Mouse (Mus musculus): ENCODE results near the gene Elavl4. TPM values are rescaled to one million over a fixed set of nuclear protein-coding genes. Genes with fewer than 3 reads are reported as not detected.

Elavl4 gene
- polyA plus RNA-seq, 1 experiment = not detected

DNA sequence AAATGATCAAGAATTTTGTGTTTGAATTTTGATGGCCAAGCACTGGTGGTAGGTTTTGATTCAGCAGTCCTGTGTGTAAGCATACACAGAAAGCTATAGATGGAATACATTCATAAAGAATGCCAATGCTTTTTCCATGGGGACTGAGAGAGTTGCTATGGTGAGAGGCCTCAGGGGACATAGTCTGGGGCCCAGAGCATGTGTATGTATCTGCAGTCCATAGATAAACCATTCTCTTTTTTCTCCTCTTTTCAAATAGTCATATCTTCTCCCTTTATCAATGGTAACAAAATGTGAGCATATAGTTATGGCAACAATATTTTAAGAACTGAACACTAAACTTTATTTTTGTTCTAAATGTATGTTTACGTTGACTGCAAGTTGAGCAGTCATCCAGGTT is 122.1 kb downstream of the Elavl4 start:
- TF ChIP-seq FLI1 (IDR thresholded peaks at IDR 0.05; ENCODE audit: low read length) (no peak), GATA1 (IDR thresholded peaks at IDR 0.05; ENCODE audit: borderline replicate concordance, low read length) (no peak)
- no peak overlapping the region for H3K4me3 ChIP-seq (replicated peaks)
- no peaks in the 10 kb centered on the region for H3K36me3 ChIP-seq (replicated peaks; ENCODE audit: low read length)
- no peaks in the 10 kb centered on the region for H3K27me3 ChIP-seq (replicated peaks)
- peaks cover 37% of the 10 kb centered on the region for H3K4me1 ChIP-seq
- H3K9me3 ChIP-seq = no peaks in the 10 kb centered on the region

DNA sequence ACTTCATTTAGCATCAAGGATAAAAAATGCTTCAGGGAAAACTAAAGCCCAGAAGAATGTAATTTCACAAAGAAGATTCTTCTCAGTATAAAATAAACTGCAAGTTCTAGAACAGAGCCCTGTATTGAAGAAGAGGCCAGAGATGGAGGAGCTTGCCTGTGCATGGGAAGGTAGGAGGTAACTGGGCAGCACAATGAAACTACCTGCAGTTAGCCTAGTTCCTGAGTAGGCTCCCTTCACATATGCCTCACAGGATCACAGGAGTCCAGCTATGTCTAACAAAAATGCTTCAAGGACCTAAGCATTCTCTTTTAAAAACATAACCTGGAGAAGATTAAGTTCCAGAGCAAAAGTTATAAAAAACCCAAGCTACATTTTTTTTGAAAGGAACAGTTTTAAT is 122.5 kb downstream of the Elavl4 start:
- H3K4me1 ChIP-seq = peaks cover 34% of the 10 kb centered on the region
- no peaks in the 10 kb centered on the region for H3K9me3 ChIP-seq
- H3K4me3 ChIP-seq (replicated peaks) = no peak overlapping the region

GRCm38 (mm10) chr4:110227621-110228031 is 124.1 kb downstream of the Elavl4 start:
- Histone ChIP-seq H3K9me3 (no peaks in the 10 kb centered on the region), H3K4me1 (peaks cover 21% of the 10 kb centered on the region), H3K36me3 (replicated peaks; ENCODE audit: low read length) (no peaks in the 10 kb centered on the region), H3K4me3 (replicated peaks) (no peak overlapping the region), H3K27me3 (replicated peaks) (no peaks in the 10 kb centered on the region)
- TF ChIP-seq FLI1 (IDR thresholded peaks at IDR 0.05; ENCODE audit: low read length) (no peak), GATA1 (IDR thresholded peaks at IDR 0.05; ENCODE audit: borderline replicate concordance, low read length) (no peak)

More for the DNA sequence above, 122.5 kb downstream of the Elavl4 start:
- no peaks in the 10 kb centered on the region for H3K27me3 ChIP-seq (replicated peaks)
- no peaks in the 10 kb centered on the region for H3K36me3 ChIP-seq (replicated peaks; ENCODE audit: low read length)
- TF ChIP-seq GATA1 (IDR thresholded peaks at IDR 0.05; ENCODE audit: borderline replicate concordance, low read length) (no peak), FLI1 (IDR thresholded peaks at IDR 0.05; ENCODE audit: low read length) (no peak)

- Histone ChIP-seq H3K27me3 (replicated peaks) (no peaks in the 10 kb centered on the region), H3K9me3 (no peaks in the 10 kb centered on the region), H3K4me3 (replicated peaks) (no peak overlapping the region), H3K36me3 (replicated peaks; ENCODE audit: low read length) (no peaks in the 10 kb centered on the region), H3K4me1 (peaks cover 13% of the 10 kb centered on the region)
- TF ChIP-seq GATA1 (IDR thresholded peaks at IDR 0.05; ENCODE audit: borderline replicate concordance, low read length) = no peak
- TF ChIP-seq FLI1 (IDR thresholded peaks at IDR 0.05; ENCODE audit: low read length) = no peak
Measured at GRCm38 (mm10) chr4:110225492-110225891, 126.2 kb downstream of the Elavl4 start.

- Histone ChIP-seq H3K27me3 (replicated peaks) (peaks cover 2% of the 10 kb centered on the region), H3K4me1 (0 out of 2 replicates have a peak, but pooled peaks cover 3% of the 10 kb centered on the region), H3K9me3 (peaks cover 5% of the 10 kb centered on the region; the same call in 1 of the 2 replicates), H3K4me3 (replicated peaks) (no peak overlapping the region), H3K36me3 (replicated peaks; ENCODE audit: low read length) (no peaks in the 10 kb centered on the region)
- TF ChIP-seq GATA1 (IDR thresholded peaks at IDR 0.05; ENCODE audit: borderline replicate concordance, low read length) (no peak), FLI1 (IDR thresholded peaks at IDR 0.05; ENCODE audit: low read length) (no peak)
Measured at GRCm38 (mm10) chr4:110218819-110219218, 132.9 kb downstream of the Elavl4 start.

GRCm38 (mm10) chr4:110217553-110217952 is 134.2 kb downstream of the Elavl4 start:
- no peak for TF ChIP-seq GATA1 (IDR thresholded peaks at IDR 0.05; ENCODE audit: borderline replicate concordance, low read length)
- no peak for TF ChIP-seq FLI1 (IDR thresholded peaks at IDR 0.05; ENCODE audit: low read length)
- Histone ChIP-seq H3K27me3 (replicated peaks) (peaks cover 2% of the 10 kb centered on the region), H3K4me3 (replicated peaks) (no peak overlapping the region), H3K4me1 (0 out of 2 replicates have a peak, but pooled peaks cover 2% of the 10 kb centered on the region), H3K9me3 (peaks cover 11% of the 10 kb centered on the region), H3K36me3 (replicated peaks; ENCODE audit: low read length) (no peaks in the 10 kb centered on the region)

DNA sequence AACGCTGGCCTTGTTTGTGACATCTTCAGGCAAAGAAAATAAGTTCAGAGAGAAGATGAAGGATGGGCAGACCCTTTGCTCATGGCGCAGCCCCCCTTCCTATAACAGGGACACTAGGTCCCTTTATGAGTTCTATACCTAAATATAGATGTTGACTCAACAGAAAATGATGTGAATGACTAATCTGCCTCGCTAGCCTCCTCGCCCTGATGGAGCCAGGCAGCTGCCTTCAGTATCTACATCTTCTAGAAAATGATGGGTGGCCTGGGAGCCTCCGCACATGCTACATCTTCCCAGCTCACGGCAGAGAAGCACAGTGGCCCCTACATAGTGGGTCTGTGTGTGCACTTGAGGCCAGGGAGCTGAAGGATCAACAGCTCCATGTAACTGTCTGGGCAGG is 137.2 kb downstream of the Elavl4 start:
- no peak overlapping the region for H3K4me3 ChIP-seq (replicated peaks)
- H3K9me3 ChIP-seq = peaks cover 18% of the 10 kb centered on the region
- H3K36me3 ChIP-seq (replicated peaks; ENCODE audit: low read length) = no peaks in the 10 kb centered on the region
- H3K4me1 ChIP-seq = no peaks in the 10 kb centered on the region
- peaks cover 2% of the 10 kb centered on the region for H3K27me3 ChIP-seq (replicated peaks)
- no peak for TF ChIP-seq FLI1 (IDR thresholded peaks at IDR 0.05; ENCODE audit: low read length)

DNA sequence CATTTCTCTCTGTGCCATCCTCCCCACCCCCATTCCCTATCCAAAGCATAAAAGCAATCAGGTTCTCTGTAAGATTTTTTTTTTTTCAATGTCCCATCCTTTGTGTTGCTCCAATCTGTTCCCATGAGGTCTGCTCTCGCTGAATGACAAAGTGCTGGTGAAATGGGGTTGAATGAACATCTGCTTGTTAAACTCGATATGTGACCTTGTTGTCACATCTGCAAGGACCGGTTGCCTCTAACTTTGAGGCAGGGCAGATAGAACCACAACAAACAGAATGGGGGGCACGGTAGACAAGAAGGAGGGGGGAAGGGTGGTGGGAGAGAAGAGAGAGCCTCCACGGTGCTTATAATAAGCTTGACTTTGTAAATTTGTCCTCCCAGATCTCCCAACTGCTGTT is 138.0 kb downstream of the Elavl4 start:
- TF ChIP-seq GATA1 (IDR thresholded peaks at IDR 0.05; ENCODE audit: borderline replicate concordance, low read length) (no peak), FLI1 (IDR thresholded peaks at IDR 0.05; ENCODE audit: low read length) (no peak)

DNA sequence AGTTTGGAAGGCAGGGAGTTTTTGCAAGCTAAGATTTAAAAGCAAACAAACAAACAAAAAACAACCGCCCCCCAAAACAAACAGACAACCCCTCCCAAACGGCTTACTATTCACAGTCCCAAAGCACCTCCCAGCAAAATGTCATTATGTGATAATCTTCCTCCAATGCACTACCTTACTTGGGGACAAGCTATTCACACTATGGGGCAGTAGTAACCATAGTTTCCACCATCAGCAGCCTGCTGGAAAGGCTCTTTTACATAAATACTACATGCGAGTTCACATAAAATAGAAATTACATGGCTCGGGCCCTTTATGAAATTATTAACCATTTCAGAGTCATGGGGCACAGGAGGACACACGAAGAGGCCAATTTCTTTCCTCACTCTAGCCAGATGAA is 141.5 kb downstream of the Elavl4 start:
- H3K9me3 ChIP-seq = peaks cover 15% of the 10 kb centered on the region
- no peaks in the 10 kb centered on the region for H3K36me3 ChIP-seq (replicated peaks; ENCODE audit: low read length)
- TF ChIP-seq GATA1 (IDR thresholded peaks at IDR 0.05; ENCODE audit: borderline replicate concordance, low read length) (no peak), FLI1 (IDR thresholded peaks at IDR 0.05; ENCODE audit: low read length) (no peak)
- H3K4me3 ChIP-seq (replicated peaks) = no peak overlapping the region
- 0 out of 2 replicates have a peak, but pooled peaks cover 3% of the 10 kb centered on the region for H3K4me1 ChIP-seq
- H3K27me3 ChIP-seq (replicated peaks) = peaks cover 2% of the 10 kb centered on the region

More for the DNA sequence above, 138.0 kb downstream of the Elavl4 start:
- Histone ChIP-seq H3K9me3 (peaks cover 16% of the 10 kb centered on the region), H3K4me1 (no peaks in the 10 kb centered on the region), H3K27me3 (replicated peaks) (peaks cover 2% of the 10 kb centered on the region), H3K4me3 (replicated peaks) (no peak overlapping the region), H3K36me3 (replicated peaks; ENCODE audit: low read length) (no peaks in the 10 kb centered on the region)

DNA sequence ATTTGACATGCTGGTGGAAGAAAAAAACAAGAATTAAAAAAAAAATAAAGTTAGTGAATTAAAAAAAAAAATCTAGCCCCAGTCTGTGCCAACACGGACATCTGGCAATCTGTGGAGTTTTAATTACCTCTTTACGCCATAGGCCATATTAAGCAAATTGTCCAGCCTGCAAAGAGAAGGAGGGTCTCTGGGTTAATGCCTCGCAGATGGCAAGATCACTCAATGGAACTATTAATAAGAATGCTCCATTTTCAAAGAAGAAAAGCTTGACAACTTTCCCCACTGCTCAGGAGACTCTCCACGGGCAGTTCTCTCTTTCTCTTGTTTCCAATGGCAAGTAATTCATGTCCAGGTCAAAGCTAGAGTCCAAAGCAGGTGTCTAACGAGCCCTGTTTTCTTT is 142.1 kb downstream of the Elavl4 start:
- H3K27me3 ChIP-seq (replicated peaks) = peaks cover under 1% of the 10 kb centered on the region
- TF ChIP-seq FLI1 (IDR thresholded peaks at IDR 0.05; ENCODE audit: low read length) = no peak
- no peak for TF ChIP-seq GATA1 (IDR thresholded peaks at IDR 0.05; ENCODE audit: borderline replicate concordance, low read length)
- H3K9me3 ChIP-seq = peaks cover 15% of the 10 kb centered on the region
- H3K4me3 ChIP-seq (replicated peaks) = no peak overlapping the region
- no peaks in the 10 kb centered on the region for H3K36me3 ChIP-seq (replicated peaks; ENCODE audit: low read length)
- 0 out of 2 replicates have a peak, but pooled peaks cover 3% of the 10 kb centered on the region for H3K4me1 ChIP-seq

DNA sequence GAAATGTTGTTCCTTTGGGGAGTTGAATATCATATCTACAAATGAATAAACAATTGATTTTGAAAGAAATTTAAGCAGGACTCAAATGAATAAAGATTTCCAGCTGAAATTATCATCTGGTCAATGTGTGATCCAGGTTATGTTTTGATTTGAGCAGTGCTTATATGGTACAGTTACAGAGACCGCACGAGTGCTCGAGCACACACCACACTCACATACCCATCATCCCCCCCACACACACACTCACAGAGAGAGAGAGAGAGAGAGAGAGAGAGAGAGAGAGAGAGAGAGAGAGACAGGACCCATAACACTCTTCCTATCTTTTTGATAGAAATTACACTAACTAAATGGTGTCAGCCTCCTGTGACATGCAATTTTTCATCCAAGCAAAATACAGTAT is 150.0 kb downstream of the Elavl4 start:
- Histone ChIP-seq H3K4me1 (0 out of 2 replicates have a peak, but pooled peaks cover 3% of the 10 kb centered on the region), H3K4me3 (replicated peaks) (no peak overlapping the region), H3K9me3 (no peaks in the 10 kb centered on the region; the same call in 1 of the 2 replicates), H3K27me3 (replicated peaks) (no peaks in the 10 kb centered on the region), H3K36me3 (replicated peaks; ENCODE audit: low read length) (no peaks in the 10 kb centered on the region)
- no peak for TF ChIP-seq GATA1 (IDR thresholded peaks at IDR 0.05; ENCODE audit: borderline replicate concordance, low read length)
- TF ChIP-seq FLI1 (IDR thresholded peaks at IDR 0.05; ENCODE audit: low read length) = no peak

Data from megakaryocyte, embryonic 14.5 days (primary cell).